Mouse (Mus musculus) ES-E14 (cell line): Measurements from ENCODE around the gene Sez6l2. TPM values are rescaled to one million over a fixed set of nuclear protein-coding genes. Genes with fewer than 3 reads are reported as not detected.

Experiments used
- DNase-seq: peaks from one replicate; pipeline ENCODE4 v3.0.0-alpha.2; 2013; ENCODE audit warnings: low read depth, low spot score
- H3K27ac ChIP-seq: 2 replicates; pipeline ENCODE4 v1.5.1; 2012; ENCODE audit warnings: low read depth, mild to moderate bottlenecking, low read length, moderate library complexity, mixed read lengths; ENCODE audit not compliant: poor library complexity, insufficient read depth, severe bottlenecking
- H3K36me3 ChIP-seq: 2 replicates; pipeline ENCODE4 v1.6.1; 2012; ENCODE audit warnings: mild to moderate bottlenecking, low read length, moderate library complexity, mixed read lengths; ENCODE audit not compliant: control insufficient read depth, poor library complexity, insufficient read depth, severe bottlenecking
- H3K4me1 ChIP-seq, 2 experiments: fragments of 150-350 bp in 1 of 2; sonication (generic) in 1 of 2; 2 replicates each; pipeline ENCODE4 v1.6.1; 2012; ENCODE audit warnings: low read length in 2 of 2, mild to moderate bottlenecking in 1 of 2, mixed read lengths in 1 of 2; ENCODE audit not compliant: control insufficient read depth in 2 of 2, insufficient read depth in 2 of 2, poor library complexity in 1 of 2
- H3K4me3 ChIP-seq, 2 experiments: fragments of 150-350 bp in 1 of 2; sonication (generic) in 1 of 2; 2 replicates each; pipeline ENCODE4 v1.5.1; 2012; ENCODE audit warnings: low read length in 2 of 2, low read depth in 1 of 2, mild to moderate bottlenecking in 1 of 2, mixed read lengths in 1 of 2; ENCODE audit not compliant: insufficient read depth in 1 of 2, poor library complexity in 1 of 2, severe bottlenecking in 1 of 2
- H3K9ac ChIP-seq: 2 replicates; pipeline ENCODE4 v1.6.1; 2012; ENCODE audit warnings: low read depth, mild to moderate bottlenecking, low read length, mixed read lengths; ENCODE audit not compliant: poor library complexity, insufficient read depth, severe bottlenecking
- H3K9me3 ChIP-seq: fragments of 150-350 bp; sonication (generic); 2 replicates; pipeline ENCODE4 v1.6.1; 2012; ENCODE audit warnings: low read depth, mild to moderate bottlenecking, low read length; ENCODE audit not compliant: control insufficient read depth, insufficient read depth
- CHD2 ChIP-seq: IDR thresholded peaks from 2 replicates; pipeline ENCODE4 v1.6.1; 2014; ENCODE audit warnings: mild to moderate bottlenecking, low read depth, low read length, inconsistent platforms
- HCFC1 ChIP-seq: IDR thresholded peaks from 2 replicates; pipeline ENCODE4 v1.6.1; 2012; ENCODE audit warnings: low read length, inconsistent platforms, borderline replicate concordance; ENCODE audit not compliant: insufficient read depth
- MAFK ChIP-seq: IDR thresholded peaks from 2 replicates; pipeline ENCODE4 v1.6.1; 2014; ENCODE audit warnings: mild to moderate bottlenecking, low read depth, low read length, inconsistent platforms; ENCODE audit not compliant: insufficient read depth
- ZC3H11A ChIP-seq: IDR thresholded peaks from 2 replicates; pipeline ENCODE4 v1.6.1; 2012; ENCODE audit warnings: low read depth, mild to moderate bottlenecking, inconsistent platforms, low read length, borderline replicate concordance
- ZNF384 ChIP-seq: IDR thresholded peaks from 2 replicates; pipeline ENCODE4 v1.6.1; 2012; ENCODE audit warnings: low read depth, low read length, inconsistent platforms
- in situ Hi-C, 2 experiments: fragments of 600-800 bp; cut with MboI; formaldehyde crosslinking; loops; one replicate each; pipeline ENCODE4 v1.15.1; 2025; ENCODE audit warnings: low sequenced_read_pairs in 2 of 2, inconsistent platforms in 1 of 2; ENCODE audit not compliant: unreplicated experiment in 2 of 2
- total RNA-seq: library from RNA; depleted of rRNA; stranded (reverse); fragments of 300-350 nt; gene quantifications from 2 replicates; pipeline ENCODE4 v1.2.3, GENCODE M21; 2012

Sez6l2 gene
- total RNA-seq, 1 experiment, result 0.80 TPM

DNA sequence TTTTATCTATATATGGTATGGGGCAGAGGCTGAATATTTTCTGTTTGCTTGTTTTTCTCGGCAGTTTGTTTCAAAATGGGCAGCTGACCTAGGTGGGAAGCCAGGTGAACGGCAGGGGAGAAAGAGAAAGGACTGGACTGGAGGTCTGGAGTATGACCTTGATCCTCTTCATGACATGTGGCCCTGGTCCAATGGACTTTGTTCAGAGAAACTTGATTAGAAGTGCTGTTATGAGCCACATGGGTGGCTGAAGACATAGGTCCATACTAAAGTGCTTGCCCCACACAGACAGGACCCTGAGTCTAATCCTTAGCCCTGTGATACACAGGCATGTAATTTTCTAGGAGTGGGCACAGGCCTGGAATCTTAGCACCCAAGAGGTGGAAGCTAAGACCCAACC is 28.8 kb upstream of the Sez6l2 start:
- Histone ChIP-seq H3K4me3 (no peak overlapping the region), H3K4me1 (no peaks in the 10 kb centered on the region), H3K9ac (no peak overlapping the region), H3K27ac (no peak overlapping the region), H3K9me3 (no peaks in the 10 kb centered on the region), H3K36me3 (no peaks in the 10 kb centered on the region)
- TF ChIP-seq ZC3H11A, result no peak
- TF ChIP-seq ZNF384, result no peak
- TF ChIP-seq MAFK, result no peak
- no peak for TF ChIP-seq CHD2
- TF ChIP-seq HCFC1, result no peak
- DNase-seq, result no peak
- in situ Hi-C loops, result no loop called here

- Histone ChIP-seq H3K36me3 (no peaks in the 10 kb centered on the region), H3K27ac (no peak within 1 kb of the TSS), H3K9ac (no peak within 1 kb of the TSS), H3K4me1 (no peaks in the 10 kb centered on the region), H3K4me3 (no peak within 1 kb of the TSS), H3K9me3 (no peaks in the 10 kb centered on the region)
- no peak for DNase-seq
- in situ Hi-C loops, result no loop called here
- TF ChIP-seq MAFK, result no peak
- no peak for TF ChIP-seq ZC3H11A
- no peak for TF ChIP-seq ZNF384
- no peak for TF ChIP-seq CHD2
- no peak for TF ChIP-seq HCFC1
These were observed 27.7 kb upstream of the Sez6l2 start, which contains the start of gene Tmem219 for GRCm38 (mm10) chr7:126922624-126923060. Gene Tmem219 (minus strand): TSS chr7:126922917.

DNA sequence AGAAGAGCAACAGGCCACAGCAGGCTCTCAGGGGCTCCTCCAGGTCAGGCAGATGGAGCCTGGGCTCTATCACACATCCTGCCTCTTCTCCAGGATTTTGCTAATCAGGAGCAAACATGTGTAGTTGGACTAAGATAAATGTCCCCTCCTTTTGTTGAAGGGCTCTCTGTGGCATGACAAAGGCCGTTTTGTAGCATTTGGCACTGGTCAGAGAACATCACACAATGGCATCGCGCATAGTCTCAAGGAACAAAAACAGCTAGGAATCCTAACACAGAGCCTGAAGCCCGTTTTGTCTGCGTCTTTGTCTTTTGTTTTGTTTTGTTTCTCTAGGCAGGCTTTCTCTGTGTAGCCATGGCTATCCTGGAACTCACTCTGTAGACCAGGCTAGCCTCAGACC is 26.4 kb upstream of the Sez6l2 start:
- no peaks in the 10 kb centered on the region for H3K36me3 ChIP-seq
- no peaks in the 10 kb centered on the region for H3K4me1 ChIP-seq
- H3K9ac ChIP-seq, result no peak overlapping the region
- in situ Hi-C loops, result no loop called here
- H3K9me3 ChIP-seq, result no peaks in the 10 kb centered on the region
- H3K27ac ChIP-seq, result no peak overlapping the region
- H3K4me3 ChIP-seq, result no peak overlapping the region
- no peak for TF ChIP-seq ZC3H11A
- no peak for TF ChIP-seq MAFK
- no peak for TF ChIP-seq CHD2
- TF ChIP-seq HCFC1, result no peak
- no peak for TF ChIP-seq ZNF384
- DNase-seq, result no peak

DNA sequence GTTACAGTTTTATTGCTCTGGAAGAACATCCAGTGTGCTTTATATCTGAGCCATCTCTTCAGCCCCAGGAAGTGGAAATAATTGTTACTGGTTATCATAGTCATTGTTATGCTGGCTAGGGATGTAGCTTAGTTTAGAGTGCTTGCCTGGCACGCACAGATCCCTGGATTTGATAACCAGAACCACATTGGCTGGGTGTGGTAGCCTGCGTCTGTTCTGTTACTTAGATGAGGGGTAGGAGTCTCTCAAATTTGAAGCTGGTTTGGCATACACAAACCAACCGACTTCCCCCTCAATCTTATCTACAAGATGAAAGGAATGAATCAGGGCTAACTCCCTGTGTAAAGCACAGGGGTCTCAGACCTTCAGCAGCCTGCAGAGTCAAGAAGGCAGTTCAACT is 24.1 kb upstream of the Sez6l2 start:
- H3K4me3 ChIP-seq, result no peak overlapping the region
- no peaks in the 10 kb centered on the region for H3K9me3 ChIP-seq
- H3K27ac ChIP-seq, result no peak overlapping the region
- H3K36me3 ChIP-seq, result peaks cover 3% of the 10 kb centered on the region; the same call in 1 of the 2 replicates
- no peak for DNase-seq
- H3K9ac ChIP-seq, result no peak overlapping the region
- in situ Hi-C loops, result no loop called here
- H3K4me1 ChIP-seq, result peaks cover 0 to 4% of the 10 kb centered on the region in 2 experiments; a peak in 1 of 4 replicates
- no peak for TF ChIP-seq HCFC1
- no peak for TF ChIP-seq ZNF384
- no peak for TF ChIP-seq ZC3H11A
- no peak for TF ChIP-seq MAFK
- TF ChIP-seq CHD2, result no peak
